Comparison of ENCODE assay signal across 13 mouse cellular contexts in the genomic region with DNA sequence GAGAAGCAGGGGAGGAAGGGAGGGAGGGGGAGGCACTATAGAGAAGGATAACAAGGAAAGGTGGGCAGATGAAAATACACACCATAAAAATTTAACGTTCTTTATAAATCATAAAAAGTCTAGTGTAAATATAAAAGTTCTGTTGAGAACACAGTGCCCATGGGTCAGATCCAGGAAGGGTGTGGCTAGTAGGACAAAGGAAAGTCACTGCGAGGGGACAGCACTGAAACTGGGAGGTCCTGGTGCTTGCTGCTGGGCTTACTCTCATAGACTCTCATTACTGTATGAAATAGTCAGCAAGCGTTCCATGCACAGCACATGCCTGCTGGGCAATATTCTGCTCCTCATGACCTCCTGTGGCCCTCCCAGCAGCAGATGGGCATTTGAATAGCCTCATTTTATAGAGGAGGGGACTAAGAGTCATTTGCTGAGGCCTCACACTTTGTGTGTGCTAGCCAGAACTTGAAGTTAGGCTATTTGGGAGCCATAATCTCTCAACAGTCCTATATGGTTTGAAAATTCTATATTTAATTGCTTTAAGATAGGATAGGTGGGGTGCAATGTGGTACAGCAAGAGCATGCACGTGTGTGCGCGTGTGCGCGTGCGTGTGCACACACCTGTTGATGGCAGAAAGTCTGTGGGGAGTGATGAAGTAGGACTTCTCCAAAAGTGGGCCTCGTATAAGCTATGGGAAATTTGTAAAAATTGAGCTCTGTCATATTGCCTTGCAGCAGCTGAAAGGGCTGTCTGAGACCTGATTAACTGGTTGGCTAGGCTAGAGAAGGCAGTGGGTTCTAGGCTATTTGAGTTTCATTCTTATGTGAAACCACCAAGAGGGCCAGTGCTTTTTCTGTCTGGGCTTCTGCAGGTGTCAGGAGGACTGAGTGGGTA. TPM values are rescaled to one million over a fixed set of nuclear protein-coding genes. Genes with fewer than 3 reads are reported as not detected.
DNase-seq lines count a peak whose midpoint lies in the region; ATAC-seq and TF ChIP-seq lines count a peak whose summit lies in the region.
"Had no signal": no experiment of that assay in that cellular context is flagged by ENCODE, and none has a peak within 500 bp of the region (broad histone marks: within the 10 kb centered on the region; RNA-seq: fewer than 3 reads in every experiment).

No protein-coding gene starts in this region.

- H3K9me3 ChIP-seq in intestine, postnatal 0 days (ENCODE audit: control insufficient read depth): no peaks in the 10 kb centered on the region
- H3K9me3 ChIP-seq: G1E; liver, embryonic 13.5 days had no signal

- peak overlapping the region; percentile 74 for H3K27ac ChIP-seq in bone marrow, adult 2 months (ENCODE audit: control insufficient read depth, insufficient read depth, low read depth, low read length, poor library complexity)
- peak overlapping the region; percentile 75 for H3K27ac ChIP-seq in intestine, postnatal 0 days (ENCODE audit: low read depth, low read length)
- H3K27ac ChIP-seq: liver, embryonic 13.5 days had no signal

- H3K4me2 ChIP-seq in intestine, postnatal 0 days (replicated peaks; ENCODE audit: low read depth): no peak overlapping the region
- H3K4me2 ChIP-seq: liver, embryonic 13.5 days had no signal

- no peaks in the 10 kb centered on the region for H3K27me3 ChIP-seq in intestine, postnatal 0 days (replicated peaks; ENCODE audit: control insufficient read depth, insufficient read depth, low read length)
- H3K27me3 ChIP-seq: liver, embryonic 13.5 days had no signal

- H3K4me3 ChIP-seq in bone marrow, adult 2 months (replicated peaks; ENCODE audit: control insufficient read depth, low read depth, low read length): no peak overlapping the region
- H3K4me3 ChIP-seq in intestine, postnatal 0 days (ENCODE audit: low read depth, low read length): no peak overlapping the region
- H3K4me3 ChIP-seq: erythroblast, embryonic 14.5 days; liver, embryonic 13.5 days had no signal

- TF ChIP-seq CTCF in bone marrow, adult 2 months (IDR thresholded peaks at IDR 0.05; ENCODE audit: control insufficient read depth, insufficient read depth, low read length): no peak
- no peak for TF ChIP-seq CTCF in intestine, postnatal 0 days (IDR thresholded peaks at IDR 0.05; ENCODE audit: low read depth)

- no peak for ATAC-seq in intestine, postnatal 0 days
- ATAC-seq: inflammation-experienced regulatory T-cells, adult 6 months had no signal

- peaks cover 21% of the 10 kb centered on the region for H3K4me1 ChIP-seq in bone marrow, adult 2 months (ENCODE audit: control insufficient read depth, insufficient read depth, low read length)
- peaks cover 10% of the 10 kb centered on the region; the same call in 1 of the 2 replicates for H3K4me1 ChIP-seq in intestine, postnatal 0 days (replicated peaks; ENCODE audit: control insufficient read depth, insufficient read depth, low read length)

- H3K9ac ChIP-seq in intestine, postnatal 0 days (ENCODE audit: low read depth, low read length): no peak overlapping the region
- H3K9ac ChIP-seq: liver, embryonic 13.5 days had no signal

- no peak for TF ChIP-seq POLR2A in bone marrow, adult 2 months (IDR thresholded peaks at IDR 0.05; ENCODE audit: borderline replicate concordance, control insufficient read depth, low read depth, low read length)

- 68% methylated on average over 10 of the region's 10 CpGs for WGBS in bone marrow, adult 2 months
- WGBS in intestine, postnatal 0 days: 73% methylated on average over 10 of the region's 10 CpGs

- no peaks in the 10 kb centered on the region for H3K36me3 ChIP-seq in intestine, postnatal 0 days (ENCODE audit: control insufficient read depth, insufficient read depth)
- H3K36me3 ChIP-seq: G1E; liver, embryonic 13.5 days had no signal

- DNase-seq in kidney, postnatal 36 days: peak; percentile 45 to 65
- no peak for DNase-seq in kidney, adult 8-10 months
- DNase-seq in retina, postnatal 1 day: peak; percentile 3
- DNase-seq in cerebellum, postnatal 36 days: no peak
- no peak for DNase-seq in frontal cortex, postnatal 10 days (ENCODE audit: low spot score in 2 of 2)
- DNase-seq: cerebellum, postnatal 25 days; liver, embryonic 13.5 days; thymus, postnatal 4 days had no signal

RNA-seq across cellular contexts. Expression of gene Cxcl17, which starts 22.2 kb away (rescaled TPM):
- not detected in 2 replicates for polyA plus RNA-seq in bone marrow, adult 2 months (2011; ENCODE audit: insufficient read depth, insufficient read length, low replicate concordance, missing spikeins)
- 0.16 TPM in 1 of 2 replicates, not detected in the other for polyA plus RNA-seq in intestine, postnatal 0 days (2015; fragmentation: Nextera tagmentation; extraction: Ambion mirVana)
- polyA plus RNA-seq: erythroblast, embryonic 14.5 days; G1E; inflammation-experienced regulatory T-cells, adult 6 months; liver, embryonic 13.5 days had no signal

RNA-seq across cellular contexts. Expression of gene Lipe, which starts 36.4 kb away (rescaled TPM):
- polyA plus RNA-seq in bone marrow, adult 2 months (2011; ENCODE audit: insufficient read depth, insufficient read length, low replicate concordance, missing spikeins): 195 and 311 TPM in 2 replicates
- 15.0 and 17.5 TPM in 2 replicates for polyA plus RNA-seq in intestine, postnatal 0 days (2015; fragmentation: Nextera tagmentation; extraction: Ambion mirVana)

RNA-seq across cellular contexts. Expression of gene Ceacam1, which starts 42.5 kb away (rescaled TPM):
- polyA plus RNA-seq in bone marrow, adult 2 months (2011; ENCODE audit: insufficient read depth, insufficient read length, low replicate concordance, missing spikeins): 11.7 and 31.5 TPM in 2 replicates
- 59.1 and 92.6 TPM in 2 replicates for polyA plus RNA-seq in intestine, postnatal 0 days (2015; fragmentation: Nextera tagmentation; extraction: Ambion mirVana)
- polyA plus RNA-seq: G1E had no signal

Comparison
In these comparisons a context has a peak if more than half of its experiments do, and no peak if none do; other contexts are left out.
1. DNase-seq: peak in kidney, postnatal 36 days (2 of 2) and retina, postnatal 1 day (single experiment); none in kidney, adult 8-10 months (0 of 2), cerebellum, postnatal 36 days (0 of 2) and frontal cortex, postnatal 10 days (0 of 2).
2. RNA of gene Lipe, which starts 36.4 kb away (polyA plus RNA-seq): 195 to 311 TPM in bone marrow, adult 2 months; 15.0 to 17.5 TPM in intestine, postnatal 0 days; every median in the first group is over 10 times any median in the second.